Mouse (Mus musculus) embryo, embryonic 11.5 days (tissue): ENCODE data around the gene Gjb4.

Source experiments
- DNase-seq: peaks from one replicate; pipeline ENCODE4 v3.0.0-alpha.2; 2012; ENCODE audit warnings: low read depth, low spot score

Gjb4 gene

DNA sequence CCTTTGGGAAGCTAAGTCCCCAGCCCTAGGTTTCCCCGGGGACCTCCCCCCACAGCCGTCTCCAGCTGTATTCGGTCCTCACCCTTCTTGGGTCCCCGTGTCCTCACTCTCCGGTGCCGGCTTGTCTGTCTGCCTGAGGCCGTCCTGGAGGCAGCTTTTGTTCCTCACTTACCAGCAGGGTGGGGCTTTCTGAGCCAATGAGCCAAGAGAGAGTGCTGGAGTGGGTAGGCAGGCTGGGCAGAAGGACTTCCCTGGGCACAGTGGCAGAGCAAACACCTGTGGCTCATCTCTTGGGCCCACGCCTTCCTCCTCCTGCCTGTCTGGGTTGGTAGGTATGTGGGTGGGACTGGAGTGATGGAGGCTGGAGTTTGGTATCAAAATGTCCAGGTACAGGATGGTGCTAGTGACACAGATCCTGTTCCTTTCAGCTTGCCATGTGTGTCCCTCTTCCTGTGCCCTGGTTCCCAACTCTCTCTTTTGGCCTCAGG, at the start of gene Gjb4:
Gjb4 (minus strand) TSS at position 131 of the 488 bp plus-strand sequence.
- no peak for DNase-seq

DNA sequence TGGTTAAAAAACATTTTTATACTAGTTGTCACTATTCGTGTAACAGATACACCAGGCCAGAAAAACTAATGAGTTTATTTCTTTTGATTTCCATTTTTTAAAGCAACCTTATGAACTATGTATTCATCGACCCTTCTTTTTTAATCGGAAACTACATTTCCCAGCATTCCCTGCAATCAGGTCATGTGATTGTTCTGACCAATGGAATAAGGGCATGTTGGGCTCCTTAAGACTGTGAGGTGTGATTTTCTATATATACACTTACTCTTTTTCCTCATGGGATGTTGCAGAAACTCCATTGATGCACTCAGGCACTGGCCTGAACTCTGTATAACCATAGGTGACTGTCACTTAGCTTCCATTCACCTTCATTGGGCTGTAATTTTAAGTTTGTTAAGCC, 48.7 kb upstream of the Gjb4 start:
- DNase-seq = no peak

DNA sequence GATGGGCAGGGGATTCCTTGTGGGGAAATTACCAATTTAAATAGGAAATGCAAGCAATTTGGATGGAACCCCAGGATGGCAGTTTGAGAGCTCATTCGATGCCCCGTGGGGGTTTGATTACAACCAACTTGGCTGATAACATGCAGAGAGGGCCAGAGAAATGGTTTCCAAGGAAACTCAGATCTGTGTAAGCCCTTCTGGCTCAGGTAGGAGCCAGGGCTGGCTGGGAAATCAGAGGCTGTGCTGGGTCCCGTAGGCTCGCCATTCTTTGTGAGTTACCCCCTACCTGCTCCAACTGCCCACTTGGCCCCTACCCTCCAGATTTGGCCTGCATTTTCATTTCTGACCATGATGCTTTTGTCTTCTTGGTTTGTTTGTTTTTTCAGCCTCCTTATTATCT, 48.3 kb upstream of the Gjb4 start:
- DNase-seq = no peak

DNA sequence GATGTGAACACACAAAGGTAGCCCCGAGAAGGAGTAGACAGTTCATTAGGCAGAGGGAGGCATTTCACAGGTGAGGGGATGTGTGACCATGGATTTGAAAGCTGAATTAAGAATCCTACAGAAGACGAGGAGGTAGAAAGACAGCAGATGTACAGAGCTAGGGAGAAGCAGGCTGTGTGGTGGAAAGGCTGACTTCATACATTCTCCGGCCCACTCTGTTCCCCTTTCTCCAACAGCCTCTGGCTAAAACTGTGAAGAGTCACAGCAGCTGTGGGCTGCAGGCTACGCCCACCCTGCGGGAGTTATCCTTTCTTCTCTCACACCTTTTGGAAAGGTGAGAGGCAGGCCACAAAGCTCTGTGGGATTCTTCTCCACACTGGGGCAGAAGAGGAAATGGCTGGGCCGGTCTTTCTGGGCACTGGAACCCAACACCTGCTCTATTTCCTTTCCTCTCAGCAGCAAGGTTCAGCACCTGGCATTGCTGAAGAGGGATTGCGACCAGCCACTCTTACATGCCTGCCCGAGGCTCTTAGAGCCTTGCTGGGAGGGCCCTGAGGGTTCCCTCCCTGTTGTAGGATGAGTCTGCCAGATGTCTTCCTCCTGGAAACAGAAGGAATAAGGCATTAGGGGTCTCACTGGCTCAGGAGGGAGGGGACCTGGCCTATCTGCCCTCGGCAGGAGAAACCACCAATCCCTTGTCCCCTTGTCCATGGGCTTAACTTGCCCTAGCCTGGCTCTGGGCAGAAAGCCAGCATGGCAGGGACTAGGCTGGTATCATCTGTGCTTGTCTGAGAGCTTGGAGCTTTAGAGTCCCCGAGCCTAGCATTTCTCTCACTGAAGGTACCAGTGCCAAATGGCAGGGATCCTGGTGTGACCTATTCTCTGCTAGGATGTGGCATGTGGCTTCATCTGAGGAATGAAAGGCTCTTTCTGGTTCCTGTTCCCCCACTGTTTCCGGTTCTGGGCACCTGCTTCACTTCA, 46.6 kb upstream of the Gjb4 start:
- DNase-seq = no peak

DNA sequence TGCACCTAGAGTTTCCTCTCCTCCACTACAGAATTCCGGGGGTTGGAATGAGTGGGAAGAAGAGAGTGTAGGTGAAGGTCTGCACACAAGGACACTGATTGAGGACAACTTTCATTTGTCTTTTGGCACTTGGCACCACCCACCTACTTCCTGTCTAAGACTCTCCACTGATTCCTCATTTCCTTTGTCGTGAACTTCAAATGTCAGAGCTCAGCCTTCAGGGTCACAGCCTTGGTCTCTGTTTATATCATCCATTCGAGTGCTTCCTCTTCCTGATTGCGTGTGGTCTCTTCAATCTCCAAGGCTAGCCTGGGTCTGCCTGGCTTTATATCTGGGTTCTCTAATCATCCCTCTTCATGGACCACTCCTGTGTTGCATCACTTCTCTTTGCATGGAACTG, 41.7 kb upstream of the Gjb4 start:
- no peak for DNase-seq

DNA sequence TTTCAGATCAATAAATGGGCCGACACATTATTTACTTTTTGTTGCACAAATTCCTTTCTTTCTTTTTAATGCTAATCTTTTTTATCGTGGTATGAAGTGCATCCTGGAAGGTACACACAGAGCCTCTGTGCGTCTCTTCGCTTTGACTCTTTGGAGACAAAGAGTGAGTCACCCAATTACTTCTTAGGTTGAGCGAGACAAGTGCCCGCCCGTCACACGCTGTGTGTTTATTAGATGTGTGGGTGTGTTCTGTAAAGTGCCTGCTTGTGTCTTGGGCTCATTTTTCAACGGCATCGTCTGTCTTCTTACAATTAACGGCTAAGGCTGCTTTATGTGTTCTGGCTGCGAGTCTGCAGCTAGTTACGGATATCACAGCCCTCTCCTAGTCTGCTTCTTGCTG, 35.8 kb upstream of the Gjb4 start:
- DNase-seq = no peak

DNA sequence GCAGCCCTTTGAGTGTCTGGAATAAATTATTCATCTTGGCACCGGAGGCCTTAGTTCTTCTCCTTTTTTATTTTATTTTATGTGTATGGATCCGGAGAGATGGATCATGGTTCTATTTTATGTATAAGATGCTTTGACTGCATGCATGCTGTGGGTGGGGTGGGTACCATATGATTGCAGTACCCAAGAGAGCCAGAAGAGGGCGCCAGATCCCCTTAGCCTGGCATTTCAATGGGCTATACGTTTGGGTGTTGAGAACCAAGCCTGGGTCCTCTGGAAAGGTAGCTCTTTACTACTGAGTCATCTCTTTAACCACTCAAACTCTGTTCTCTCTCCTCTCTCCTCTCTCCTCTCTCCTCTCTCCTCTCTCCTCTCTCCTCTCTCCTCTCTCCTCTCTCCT, 23.5 kb upstream of the Gjb4 start:
- no peak for DNase-seq

DNA sequence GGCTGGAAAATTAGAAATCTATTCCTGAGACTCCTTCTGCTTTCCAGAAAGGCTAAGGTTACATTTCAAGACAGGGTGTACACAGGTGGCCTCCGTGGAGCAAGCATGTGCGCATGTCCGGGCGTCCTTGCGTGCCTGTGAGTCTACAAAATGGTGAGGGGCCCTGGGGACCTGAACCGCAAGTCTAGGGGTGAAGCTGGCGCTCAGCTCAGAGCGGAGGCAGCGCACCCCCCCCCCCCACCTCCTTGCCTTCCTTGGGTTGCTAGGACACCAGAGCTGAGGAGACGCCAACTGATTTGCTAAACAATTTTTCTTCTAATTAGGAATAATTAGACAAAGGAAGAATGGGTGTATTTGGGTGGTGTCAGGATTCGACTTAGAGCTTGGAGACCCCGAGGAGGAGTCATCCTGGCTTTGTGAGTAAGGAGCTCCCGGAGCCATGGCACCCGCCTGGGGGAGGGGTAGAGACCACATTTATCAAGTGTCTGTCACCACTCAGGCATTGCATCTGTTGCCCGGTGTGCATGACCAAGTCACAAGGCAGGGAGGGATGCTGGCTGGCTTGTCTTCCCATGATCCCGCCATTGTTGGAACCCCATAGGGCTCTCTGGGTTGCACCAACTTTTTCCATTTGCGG, 21.8 kb upstream of the Gjb4 start:
- no peak for DNase-seq

DNA sequence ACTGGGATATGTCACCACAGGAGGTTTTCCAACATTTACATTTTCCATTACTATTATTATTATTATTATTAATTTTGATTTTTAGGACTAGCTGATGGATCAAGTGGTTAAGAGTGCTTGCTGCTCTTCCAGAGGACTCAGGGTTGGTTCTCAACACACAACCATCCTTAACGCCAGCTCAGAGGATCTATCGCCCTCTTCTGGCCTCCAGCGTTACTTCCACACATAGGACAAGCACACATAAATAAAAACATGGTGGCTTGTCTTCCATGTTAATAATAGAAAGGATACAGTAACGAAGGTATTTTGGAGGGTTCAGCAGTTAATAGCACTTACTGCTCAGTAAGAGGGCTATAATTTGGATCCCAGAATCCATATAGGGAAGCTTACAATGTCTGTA, 20.8 kb upstream of the Gjb4 start:
- no peak for DNase-seq

DNA sequence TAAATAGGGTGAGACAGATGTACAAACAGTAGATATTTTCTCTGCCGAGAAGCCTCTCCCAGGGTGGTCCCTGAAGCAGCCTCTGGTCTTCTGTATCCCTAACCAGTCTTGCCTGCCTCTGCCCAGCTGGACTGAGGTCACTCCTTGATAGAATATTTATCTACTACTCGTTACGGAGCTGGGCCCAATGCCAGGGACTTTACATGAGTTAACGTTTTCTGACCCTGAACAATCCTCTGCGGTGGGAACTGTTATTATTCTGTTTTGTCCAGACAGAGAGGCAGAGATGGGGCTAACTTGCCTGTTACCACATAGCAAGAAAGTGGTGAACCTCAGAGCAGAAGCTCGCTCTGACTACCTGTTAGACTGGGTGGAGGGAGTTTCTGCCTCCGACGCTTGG, 19.6 kb upstream of the Gjb4 start:
- no peak for DNase-seq

DNA sequence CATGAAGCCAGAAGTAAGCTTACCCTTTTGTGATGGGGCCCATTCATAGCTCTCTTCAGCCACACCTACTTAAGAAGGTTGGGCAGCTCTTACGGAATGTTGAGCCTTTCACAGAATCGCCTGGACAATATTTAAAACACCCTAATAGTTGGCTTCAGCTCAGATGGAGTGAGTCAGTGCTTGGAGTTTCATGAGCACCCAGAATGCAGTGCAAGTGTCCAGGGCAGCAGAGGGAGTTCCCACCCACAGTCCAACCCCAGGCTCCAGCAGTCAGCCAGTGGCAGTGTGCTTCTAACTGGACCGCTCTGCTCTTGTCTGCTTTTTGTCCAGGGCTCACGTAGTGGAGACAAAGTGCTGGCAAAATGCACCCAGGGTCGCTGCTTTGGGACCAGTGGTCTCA, 17.7 kb upstream of the Gjb4 start:
- DNase-seq = no peak

DNA sequence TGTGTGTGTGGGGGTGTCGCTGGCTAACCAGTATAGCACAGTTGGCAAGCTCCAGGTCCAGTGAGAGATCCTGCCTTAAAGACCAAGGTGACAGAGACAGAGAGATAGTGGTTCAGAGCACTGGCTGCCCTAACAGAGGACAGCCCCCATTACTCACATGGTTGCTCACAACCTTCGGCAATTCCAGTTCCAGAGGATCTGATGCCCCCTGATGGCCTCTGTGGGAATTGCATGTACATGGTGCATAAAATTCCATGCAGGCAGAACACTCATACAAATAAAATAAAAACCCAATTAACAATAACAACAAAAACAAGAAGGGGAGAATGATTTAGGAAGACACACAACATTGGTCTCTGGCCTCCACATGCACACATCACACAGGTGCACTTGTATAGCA, 16.6 kb upstream of the Gjb4 start:
- DNase-seq = no peak

DNA sequence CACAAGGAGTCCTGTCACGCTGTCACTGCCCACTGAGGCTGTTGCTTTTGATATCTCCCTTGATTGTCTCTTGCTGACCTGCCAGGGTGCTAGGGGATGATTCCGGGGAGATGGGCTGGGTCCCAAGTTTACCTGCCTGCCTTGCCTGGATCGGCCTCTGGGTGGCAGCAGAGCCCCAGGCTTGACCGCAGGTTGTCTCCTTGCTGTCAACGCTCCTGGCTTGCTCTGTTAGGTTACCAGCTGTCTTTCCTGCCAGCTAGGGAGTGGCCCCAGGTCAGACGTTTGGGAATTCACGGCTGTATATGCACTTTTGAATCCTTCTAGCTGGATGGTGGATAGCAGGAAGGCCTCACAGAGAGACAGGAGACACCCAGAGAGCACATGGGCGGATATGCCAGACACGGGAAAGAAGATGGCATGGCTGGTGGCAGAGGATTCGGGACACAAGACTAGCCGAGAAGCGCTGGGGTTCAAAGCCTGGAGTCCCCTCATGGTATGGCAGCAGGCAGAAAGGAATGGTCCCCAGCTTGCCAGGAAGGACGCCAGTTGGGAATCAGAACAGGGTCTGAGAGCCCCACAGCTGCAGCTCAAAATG, 14.6 kb upstream of the Gjb4 start:
- peak; percentile 52 for DNase-seq

DNA sequence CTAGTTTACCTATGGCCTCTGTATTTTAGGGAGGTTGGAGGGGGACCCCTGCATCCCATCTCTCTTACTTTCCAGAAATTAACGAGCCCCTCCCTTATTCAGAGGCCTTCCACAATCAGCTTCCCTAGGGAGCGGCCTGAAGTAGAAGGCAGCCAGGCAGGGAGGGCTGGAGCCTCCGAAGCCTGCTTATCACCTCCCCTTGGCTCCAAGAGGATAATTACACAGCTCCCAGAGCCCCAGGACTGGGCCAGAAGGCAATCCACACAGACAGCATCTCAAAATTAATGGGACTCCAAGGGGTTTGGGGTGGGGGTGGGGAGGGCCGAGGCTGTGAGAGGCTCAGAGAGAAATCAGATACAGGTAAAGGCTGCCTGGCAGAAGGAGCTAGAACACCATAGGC, 12.0 kb upstream of the Gjb4 start:
- no peak for DNase-seq

DNA sequence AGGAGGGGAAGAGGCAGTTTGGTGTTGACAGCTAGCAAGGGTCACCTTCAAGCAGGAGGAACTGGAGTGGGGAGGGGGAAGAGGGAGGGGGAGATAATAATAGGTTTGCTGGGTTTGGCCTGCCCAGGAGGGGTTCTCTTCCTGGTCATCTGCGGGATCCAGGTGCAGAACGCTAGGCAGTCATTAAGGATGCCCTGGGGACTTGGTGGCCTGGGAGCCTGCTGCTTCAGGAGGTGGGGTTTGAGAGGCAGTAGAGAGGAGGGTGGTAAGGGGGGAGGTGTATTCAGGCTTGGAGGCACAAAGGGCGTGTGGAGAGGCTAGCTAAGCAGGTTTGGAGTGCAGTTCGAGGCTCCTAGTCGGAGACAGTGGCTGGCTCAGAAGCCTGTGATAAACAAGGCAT, 11.6 kb upstream of the Gjb4 start:
- no peak for DNase-seq

DNA sequence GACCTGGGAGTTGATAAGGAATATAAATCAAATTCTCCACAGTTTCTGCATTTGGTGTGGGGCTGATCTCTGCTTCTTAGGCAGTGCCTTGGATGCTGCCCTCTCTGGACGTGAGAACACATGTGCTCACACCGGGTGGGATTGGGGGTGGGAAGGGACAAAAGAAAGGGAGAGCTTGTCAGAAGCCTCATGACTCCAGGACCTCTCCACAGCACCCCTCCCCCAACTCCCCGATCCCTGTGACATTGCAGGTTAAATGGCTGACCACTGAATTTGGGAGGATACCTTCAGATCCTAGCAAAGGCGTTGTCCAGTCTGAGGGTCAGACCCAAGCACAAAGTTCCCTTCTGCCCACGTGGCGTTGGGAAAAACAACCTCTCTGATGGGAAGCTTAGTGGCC, 10.6 kb upstream of the Gjb4 start:
- DNase-seq = no peak

DNA sequence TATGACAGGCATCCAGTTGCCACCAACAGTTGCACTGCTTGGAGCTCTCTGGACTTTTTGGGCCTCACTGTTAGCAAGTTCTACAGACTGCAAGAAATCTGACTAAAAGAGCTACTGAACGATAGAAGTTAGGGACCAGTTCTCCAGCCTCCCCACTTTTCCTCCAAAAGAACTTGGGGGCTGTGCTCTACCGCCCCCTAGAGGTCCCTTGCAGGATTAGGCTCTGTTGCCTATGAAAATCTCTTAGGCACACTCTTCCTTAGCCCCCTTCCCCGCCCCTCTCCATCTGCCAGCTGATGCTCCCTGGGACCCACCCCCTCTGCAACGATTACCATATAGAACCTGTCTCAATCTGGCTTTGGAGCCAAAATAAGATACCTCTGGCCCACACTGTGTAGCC, 9.4 kb upstream of the Gjb4 start:
- no peak for DNase-seq

DNA sequence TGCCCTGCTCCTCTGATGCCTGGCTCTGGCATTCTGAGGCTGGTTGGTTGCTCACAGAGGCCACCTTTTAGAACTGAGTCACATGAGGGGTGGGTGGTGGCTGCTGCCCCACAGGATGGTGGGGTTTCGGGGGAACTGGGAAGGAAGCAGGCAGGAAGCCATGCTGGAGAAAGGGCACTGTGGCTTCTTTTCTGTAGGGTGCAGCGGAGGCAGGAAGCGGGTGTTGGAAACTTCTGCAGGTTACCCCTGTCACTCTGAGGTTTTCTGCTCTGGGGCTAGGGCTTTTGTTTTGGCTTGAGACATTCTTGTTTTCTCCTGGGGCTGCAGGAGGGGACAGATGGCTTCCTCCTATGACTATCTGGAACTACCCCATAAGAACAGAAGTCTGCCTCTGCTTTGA, 8.6 kb upstream of the Gjb4 start:
- no peak for DNase-seq

DNA sequence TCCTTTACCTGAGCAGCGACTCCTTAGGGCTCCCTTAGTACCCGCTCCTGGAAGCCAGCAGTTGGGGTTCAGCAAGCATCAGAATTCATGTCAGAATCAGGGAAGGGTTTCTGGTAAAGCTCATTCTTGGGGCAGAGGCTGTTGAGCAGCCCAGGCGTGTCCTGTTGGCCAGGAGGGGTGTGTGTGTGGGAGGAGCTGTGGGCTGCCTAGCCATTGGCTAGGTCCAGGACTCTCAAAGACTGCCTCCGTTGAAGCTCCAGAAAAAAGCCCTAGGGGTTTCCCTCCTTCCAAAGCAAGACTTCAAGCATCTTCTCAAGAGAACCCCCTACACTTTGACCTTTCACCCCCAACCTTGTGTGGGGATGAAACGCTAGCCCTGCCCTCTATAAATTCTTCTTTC, 4.1 kb upstream of the Gjb4 start, which contains the start of gene Gjb5:
Gjb5 (minus strand) TSS at position 164 of the 400 bp plus-strand sequence.
- DNase-seq = no peak

DNA sequence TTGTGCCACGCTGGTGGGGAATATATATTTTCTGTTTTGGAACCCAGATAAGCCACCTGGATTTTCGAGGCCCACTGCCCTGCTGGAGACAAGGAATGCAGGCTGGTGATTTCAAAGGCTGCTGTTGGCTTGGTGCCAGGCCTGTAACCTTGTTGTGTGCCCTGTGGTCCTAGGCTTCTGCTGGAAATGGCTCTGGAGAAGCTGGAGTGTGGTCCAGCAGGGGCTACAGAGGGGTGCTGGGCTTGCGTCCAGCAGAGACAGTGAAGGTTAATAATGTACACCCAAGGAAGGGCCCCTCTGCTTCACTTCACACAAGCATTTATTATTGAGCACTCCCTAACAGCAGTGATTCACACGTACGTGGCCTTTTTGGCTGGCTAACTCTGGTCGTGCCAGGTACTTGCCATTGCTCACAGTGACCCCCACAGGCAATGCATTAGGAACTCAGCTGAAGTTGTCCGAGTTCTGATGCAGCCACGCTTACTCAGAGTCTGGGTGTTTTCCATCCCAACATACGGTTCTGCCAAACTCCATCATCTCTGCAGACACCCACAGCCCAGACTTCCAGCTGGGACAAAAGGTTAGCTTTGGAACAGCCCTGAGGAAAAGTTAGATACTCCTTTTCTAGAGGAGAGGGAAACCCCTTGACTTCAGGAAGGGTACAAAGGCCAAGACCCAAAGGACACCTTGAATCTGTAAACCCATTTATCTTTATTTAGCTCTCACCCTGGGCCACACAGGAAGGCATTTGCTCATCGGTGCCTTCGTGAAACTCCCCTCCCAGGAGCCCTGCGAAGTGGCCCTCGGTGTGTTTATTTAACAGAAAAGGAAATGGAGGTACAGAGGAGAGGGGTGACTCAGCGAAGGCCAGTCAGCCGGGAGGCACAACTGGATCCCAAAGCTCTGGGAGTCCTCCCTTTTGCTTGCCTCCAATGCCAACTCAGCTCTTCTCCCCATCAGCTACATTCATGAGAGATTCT, 915 bp upstream of the Gjb4 start:
- no peak for DNase-seq

DNA sequence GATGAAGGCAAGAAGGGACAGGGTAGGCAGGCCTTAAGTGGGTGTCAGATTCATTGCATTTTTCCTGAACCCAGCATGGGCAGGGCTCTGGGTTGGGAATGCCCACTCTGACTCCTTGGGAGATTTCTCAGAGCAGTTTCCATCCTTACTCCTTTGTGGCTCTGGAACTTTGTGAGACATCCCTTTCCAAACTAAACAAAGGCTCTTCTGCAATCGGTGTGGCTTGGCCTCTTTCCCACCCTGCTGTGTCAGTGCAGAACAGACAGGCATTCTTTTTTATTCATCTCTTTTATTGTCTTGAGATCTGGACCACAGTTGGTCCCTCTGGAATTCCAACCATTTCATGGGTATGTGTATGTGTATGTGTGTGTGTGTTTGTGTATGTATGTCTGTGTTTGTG, 1.3 kb downstream of the Gjb4 start:
- DNase-seq = no peak
